Mouse (Mus musculus) G1E (cell line): Measurements from ENCODE around the gene Rara. TPM values are rescaled to one million over a fixed set of nuclear protein-coding genes. Genes with fewer than 3 reads are reported as not detected.

ENCODE experiments used
- ATAC-seq: 2 replicates; pipeline ENCODE4 v1.8.0; 2016; ENCODE audit warnings: mild to moderate bottlenecking; ENCODE audit not compliant: insufficient number of reproducible peaks, poor library complexity, low FRiP score, severe bottlenecking; ENCODE audit errors: extremely low read depth
- DNase-seq: peaks from one replicate; pipeline ENCODE4 v3.0.0; 2012; ENCODE audit warnings: low spot score
- H3K27me3 ChIP-seq: 2 replicates; pipeline ENCODE4 v1.6.1; 2012; ENCODE audit warnings: mild to moderate bottlenecking, low read length, inconsistent platforms; ENCODE audit not compliant: insufficient read depth
- H3K36me3 ChIP-seq: replicated peaks from 2 replicates; pipeline ENCODE3; 2012; ENCODE audit warnings: mild to moderate bottlenecking, inconsistent platforms
- H3K4me1 ChIP-seq: 2 replicates; pipeline ENCODE4 v1.6.1; 2012; ENCODE audit warnings: low read depth, low read length, inconsistent platforms, mixed read lengths; ENCODE audit not compliant: insufficient read depth
- H3K4me3 ChIP-seq: 2 replicates; pipeline ENCODE4 v1.5.1; 2012; ENCODE audit warnings: low read depth, mild to moderate bottlenecking, inconsistent platforms, low read length, moderate library complexity, mixed read lengths
- H3K9me3 ChIP-seq: replicated peaks from 2 replicates; pipeline ENCODE4 v1.6.1; 2012; ENCODE audit warnings: inconsistent platforms
- CTCF ChIP-seq: IDR thresholded peaks from 2 replicates; pipeline ENCODE4 v1.5.1; 2012; ENCODE audit warnings: low read depth, low read length, inconsistent platforms, mixed read lengths
- GATA1 ChIP-seq: IDR thresholded peaks from 2 replicates; pipeline ENCODE4 v1.6.1; 2012; ENCODE audit warnings: borderline replicate concordance, low read length, inconsistent platforms, mixed read lengths
- GATA2 ChIP-seq: IDR thresholded peaks from 2 replicates; pipeline ENCODE4 v1.6.1; 2012; ENCODE audit warnings: low read depth, low read length, inconsistent platforms, borderline replicate concordance
- POLR2AphosphoS5 ChIP-seq: IDR thresholded peaks from 2 replicates; pipeline ENCODE4 v1.6.1; 2012; ENCODE audit warnings: low read depth, low read length, inconsistent platforms; ENCODE audit not compliant: insufficient replicate concordance
- TAL1 ChIP-seq: conservative IDR thresholded peaks from 2 replicates; pipeline ENCODE4 v1.6.1; 2012; ENCODE audit warnings: low read depth, low read length, inconsistent platforms, mixed read lengths
- polyA plus RNA-seq: library from polyadenylated mRNA; stranded (reverse); fragments of >175 nt; gene quantifications from 2 replicates; pipeline ENCODE4 v1.2.3, GENCODE M21; 2012
- total RNA-seq, 2 experiments: library from RNA; stranded (forward) in 1 of 2; stranded (reverse) in 1 of 2; fragments of 200-1000 nt in 1 of 2; fragments of >200 nt in 1 of 2; fragmentation: Nextera tagmentation in 1 of 2; gene quantifications; 2 replicates each; pipeline ENCODE4 v1.2.3; 2014 to 2017

Gene Rara
- total and polyA plus RNA-seq, 3 experiments: 16.9 to 110 (median 84.4) TPM

- peaks cover 41% of the 10 kb centered on the region for H3K4me1 ChIP-seq
- ATAC-seq: no peak
- no peak for DNase-seq
- TF ChIP-seq CTCF (peak; percentile 70), POLR2AphosphoS5 (no peak), GATA1 (no peak)
- no peak overlapping the region for H3K4me3 ChIP-seq
- peaks cover 18% of the 10 kb centered on the region for H3K27me3 ChIP-seq
- H3K36me3 ChIP-seq: peaks cover 52% of the 10 kb centered on the region
- H3K9me3 ChIP-seq: no peaks in the 10 kb centered on the region
These were observed 47.5 kb downstream of the Rara start for GRCm38 (mm10) chr11:98974871-98975719.

GRCm38 (mm10) chr11:98978526-98979148, 51.0 kb downstream of the Rara start:
- peaks cover 12% of the 10 kb centered on the region for H3K9me3 ChIP-seq
- H3K27me3 ChIP-seq: peaks cover 51% of the 10 kb centered on the region
- ATAC-seq: no peak

GRCm38 (mm10) chr11:98979356-98979755, 51.7 kb downstream of the Rara start:
- Histone ChIP-seq H3K4me3 (no peak overlapping the region), H3K27me3 (peaks cover 56% of the 10 kb centered on the region), H3K4me1 (peaks cover 23% of the 10 kb centered on the region), H3K9me3 (peaks cover 12% of the 10 kb centered on the region), H3K36me3 (peaks cover 10% of the 10 kb centered on the region)
- TF ChIP-seq POLR2AphosphoS5 (no peak), TAL1 (no peak), GATA2 (no peak), CTCF (no peak), GATA1 (no peak)
- no peak for DNase-seq
- no peak for ATAC-seq

More at GRCm38 (mm10) chr11:98978526-98979148, 51.0 kb downstream of the Rara start:
- H3K4me3 ChIP-seq: no peak overlapping the region
- H3K36me3 ChIP-seq: peaks cover 17% of the 10 kb centered on the region
- DNase-seq: no peak
- no peak for TF ChIP-seq TAL1
- no peak for TF ChIP-seq POLR2AphosphoS5
- no peak for TF ChIP-seq GATA2
- no peak for TF ChIP-seq CTCF
- no peak for TF ChIP-seq GATA1
- H3K4me1 ChIP-seq: peaks cover 23% of the 10 kb centered on the region

- Histone ChIP-seq H3K4me3 (no peak overlapping the region), H3K36me3 (no peaks in the 10 kb centered on the region), H3K4me1 (peaks cover 18% of the 10 kb centered on the region), H3K9me3 (peaks cover 12% of the 10 kb centered on the region), H3K27me3 (peaks cover 66% of the 10 kb centered on the region)
- DNase-seq (no peak), ATAC-seq (no peak)
- no peak for TF ChIP-seq GATA2
- no peak for TF ChIP-seq GATA1
- no peak for TF ChIP-seq CTCF
- no peak for TF ChIP-seq TAL1
- TF ChIP-seq POLR2AphosphoS5: no peak
These were observed 53.8 kb downstream of the Rara start for GRCm38 (mm10) chr11:98981289-98981996.

- Histone ChIP-seq H3K36me3 (peaks cover 2% of the 10 kb centered on the region), H3K9me3 (peaks cover 12% of the 10 kb centered on the region), H3K4me3 (peak overlapping the region; percentile 39), H3K4me1 (peaks cover 15% of the 10 kb centered on the region), H3K27me3 (peaks cover 63% of the 10 kb centered on the region)
- no peak for TF ChIP-seq GATA2
- TF ChIP-seq POLR2AphosphoS5: no peak
- TF ChIP-seq GATA1: no peak
- TF ChIP-seq CTCF: no peak
- no peak for TF ChIP-seq TAL1
- ATAC-seq: no peak
- DNase-seq: no peak
These were observed 54.6 kb downstream of the Rara start for GRCm38 (mm10) chr11:98981997-98982772.
